Mouse (Mus musculus): ENCODE measurements at regions not wholly inside any gene's neighbourhood (a gene's known extent, or its start where the extent isn't known, plus 50 kb on each side); places are given as distances from the start of the nearest gene placed in this dataset.

- DNase-seq, result no peak
Measured at GRCm38 (mm10) chr14:73730796-73731195, 69.8 kb downstream of the Gm21750 start.

- DNase-seq, result peak; percentile 2
Measured at GRCm38 (mm10) chr14:73732161-73732560, 71.1 kb downstream of the Gm21750 start.

- DNase-seq, result peak; percentile 6
Measured at GRCm38 (mm10) chr14:73750790-73751189, 89.8 kb downstream of the Gm21750 start.

- DNase-seq, result no peak
Measured at GRCm38 (mm10) chr14:73759986-73760385, 99.0 kb downstream of the Gm21750 start.

- no peak for DNase-seq
Measured at GRCm38 (mm10) chr14:73772964-73773363, 111.9 kb downstream of the Gm21750 start.

- DNase-seq, result no peak
Measured at GRCm38 (mm10) chr14:73773810-73774209, 112.8 kb downstream of the Gm21750 start.

- DNase-seq, result peak; percentile 2
Measured at GRCm38 (mm10) chr14:73776066-73776465, 115.0 kb downstream of the Gm21750 start.

GRCm38 (mm10) chr14:73807169-73807568, 146.1 kb downstream of the Gm21750 start:
- DNase-seq, result no peak

GRCm38 (mm10) chr14:73838890-73839289, 177.9 kb downstream of the Gm21750 start:
- no peak for DNase-seq

GRCm38 (mm10) chr14:73861782-73862181, 200.8 kb downstream of the Gm21750 start:
- DNase-seq, result no peak

GRCm38 (mm10) chr14:73874337-73874736, 213.3 kb downstream of the Gm21750 start:
- DNase-seq, result no peak

GRCm38 (mm10) chr14:73875916-73876315, 214.9 kb downstream of the Gm21750 start:
- DNase-seq, result no peak

- no peak for DNase-seq
Measured at GRCm38 (mm10) chr14:73878267-73878666, 217.2 kb downstream of the Gm21750 start.

GRCm38 (mm10) chr14:73878866-73879419, 217.9 kb downstream of the Gm21750 start:
- no peak for DNase-seq

- DNase-seq, result no peak
Measured at GRCm38 (mm10) chr14:73891451-73891850, 230.4 kb downstream of the Gm21750 start.

- no peak for DNase-seq
Measured at GRCm38 (mm10) chr14:73894844-73895243, 233.8 kb downstream of the Gm21750 start.

GRCm38 (mm10) chr14:73895266-73895665, 234.2 kb downstream of the Gm21750 start:
- no peak for DNase-seq

- DNase-seq, result no peak
Measured at GRCm38 (mm10) chr14:73899078-73899477, 238.1 kb downstream of the Gm21750 start.

GRCm38 (mm10) chr14:73902085-73902713, 241.2 kb downstream of the Gm21750 start:
- no peak for DNase-seq

GRCm38 (mm10) chr14:73913756-73914448, 252.9 kb downstream of the Gm21750 start:
- no peak for DNase-seq

- no peak for DNase-seq
Measured at GRCm38 (mm10) chr14:73915990-73916389, 255.0 kb downstream of the Gm21750 start.

- DNase-seq, result no peak
Measured at GRCm38 (mm10) chr14:73931095-73931494, 270.1 kb downstream of the Gm21750 start.

- no peak for DNase-seq
Measured at GRCm38 (mm10) chr14:73947316-73947715, 286.3 kb downstream of the Gm21750 start.

- no peak for DNase-seq
Measured at GRCm38 (mm10) chr14:73952511-73952910, 291.5 kb downstream of the Gm21750 start.
